Mouse (Mus musculus): ENCODE measurements around the gene Ptger3. TPM values are rescaled to one million over a fixed set of nuclear protein-coding genes. Genes with fewer than 3 reads are reported as not detected.

The Ptger3 gene
- polyA plus RNA-seq, 1 experiment: not detected

- TF ChIP-seq GATA1 (IDR thresholded peaks at IDR 0.05; ENCODE audit: low read length): no peak
Observed at GRCm38 (mm10) chr3:157636887-157637286, 70.2 kb downstream of the Ptger3 start.

GRCm38 (mm10) chr3:157637341-157637740 is 70.6 kb downstream of the Ptger3 start:
- TF ChIP-seq GATA1 (IDR thresholded peaks at IDR 0.05; ENCODE audit: low read length): no peak

- TF ChIP-seq GATA1 (IDR thresholded peaks at IDR 0.05; ENCODE audit: low read length): no peak
Observed at GRCm38 (mm10) chr3:157641634-157642033, 74.9 kb downstream of the Ptger3 start.

- no peak for TF ChIP-seq GATA1 (IDR thresholded peaks at IDR 0.05; ENCODE audit: low read length)
Observed at GRCm38 (mm10) chr3:157661622-157662021, 94.9 kb downstream of the Ptger3 start.

GRCm38 (mm10) chr3:157664486-157665041 is 97.9 kb downstream of the Ptger3 start:
- TF ChIP-seq GATA1 (IDR thresholded peaks at IDR 0.05; ENCODE audit: low read length): no peak

- TF ChIP-seq GATA1 (IDR thresholded peaks at IDR 0.05; ENCODE audit: low read length): no peak
Observed at GRCm38 (mm10) chr3:157665471-157665870, 98.8 kb downstream of the Ptger3 start.

GRCm38 (mm10) chr3:157666142-157666541 is 99.5 kb downstream of the Ptger3 start:
- TF ChIP-seq GATA1 (IDR thresholded peaks at IDR 0.05; ENCODE audit: low read length): no peak

- TF ChIP-seq GATA1 (IDR thresholded peaks at IDR 0.05; ENCODE audit: low read length): no peak
Observed at GRCm38 (mm10) chr3:157686105-157686504, 119.4 kb downstream of the Ptger3 start.

GRCm38 (mm10) chr3:157688419-157689162 is 121.9 kb downstream of the Ptger3 start:
- no peak for TF ChIP-seq GATA1 (IDR thresholded peaks at IDR 0.05; ENCODE audit: low read length)

Other genes starting within 250 kb of the Ptger3 start
- 5.5 and 9.0 TPM in 2 replicates for gene Zranb2, start 32.7 kb upstream of the Ptger3 start, polyA plus RNA-seq (2012)